Comparison of ENCODE assay signal across 21 mouse cellular contexts in genomic region chr4:128721761-128722160, GRCm38 (mm10). TPM values are rescaled to one million over a fixed set of nuclear protein-coding genes. Genes with fewer than 3 reads are reported as not detected.
DNase-seq lines count a peak whose midpoint lies in the region; ATAC-seq and TF ChIP-seq lines count a peak whose summit lies in the region.
"Had no signal": no experiment of that assay in that cellular context is flagged by ENCODE, and none has a peak within 500 bp of the region (broad histone marks: within the 10 kb centered on the region; RNA-seq: fewer than 3 reads in every experiment).

No protein-coding gene starts in this region.

- no peaks in the 10 kb centered on the region for H3K36me3 ChIP-seq in forebrain, embryonic 10.5 days (replicated peaks)
- no peaks in the 10 kb centered on the region for H3K36me3 ChIP-seq in forebrain, embryonic 16.5 days (ENCODE audit: control insufficient read depth, insufficient read depth)
- H3K36me3 ChIP-seq in midbrain, embryonic 10.5 days = no peaks in the 10 kb centered on the region
- H3K36me3 ChIP-seq in midbrain, postnatal 0 days (ENCODE audit: insufficient read depth, low read length) = peaks cover 3% of the 10 kb centered on the region; the same call in 1 of the 2 replicates
- H3K36me3 ChIP-seq in forebrain, embryonic 15.5 days = no peaks in the 10 kb centered on the region
- H3K36me3 ChIP-seq: embryonic facial prominence, embryonic 15.5 days; heart, embryonic 12.5 days; kidney, embryonic 15.5 days; liver, embryonic 12.5 days had no signal

- H3K9me3 ChIP-seq in forebrain, embryonic 10.5 days = no peaks in the 10 kb centered on the region
- no peaks in the 10 kb centered on the region for H3K9me3 ChIP-seq in forebrain, embryonic 16.5 days (ENCODE audit: control insufficient read depth, low read length)
- H3K9me3 ChIP-seq in midbrain, embryonic 10.5 days (replicated peaks) = no peaks in the 10 kb centered on the region
- no peaks in the 10 kb centered on the region for H3K9me3 ChIP-seq in midbrain, postnatal 0 days (ENCODE audit: low read length)
- H3K9me3 ChIP-seq in forebrain, embryonic 15.5 days = no peaks in the 10 kb centered on the region
- H3K9me3 ChIP-seq: embryonic facial prominence, embryonic 15.5 days; heart, embryonic 12.5 days; kidney, embryonic 15.5 days; limb, embryonic 13.5 days; liver, embryonic 12.5 days had no signal

- peak overlapping the region; percentile 76; the same call in 1 of the 2 replicates for H3K27ac ChIP-seq in forebrain, embryonic 10.5 days
- H3K27ac ChIP-seq in forebrain, embryonic 16.5 days (ENCODE audit: low read length) = no peak overlapping the region; the same call in 1 of the 2 replicates
- H3K27ac ChIP-seq in midbrain, embryonic 10.5 days (replicated peaks) = peak overlapping the region; percentile 97
- H3K27ac ChIP-seq in midbrain, postnatal 0 days (ENCODE audit: low read depth, low read length) = no peak overlapping the region
- 0 out of 2 replicates have a peak overlapping the region, but pooled peaks have one; percentile 4 for H3K27ac ChIP-seq in forebrain, embryonic 15.5 days (replicated peaks)
- H3K27ac ChIP-seq: embryonic facial prominence, embryonic 15.5 days; kidney, embryonic 15.5 days; limb, embryonic 13.5 days; liver, embryonic 12.5 days had no signal

- WGBS in forebrain, embryonic 10.5 days = 78% methylated on average over 4 of the region's 4 CpGs
- 69% methylated on average over 4 of the region's 4 CpGs for WGBS in forebrain, embryonic 16.5 days
- 76% methylated on average over 4 of the region's 4 CpGs for WGBS in midbrain, embryonic 10.5 days
- 78% methylated on average over 4 of the region's 4 CpGs for WGBS in midbrain, postnatal 0 days
- WGBS in forebrain, embryonic 15.5 days = 64% methylated on average over 4 of the region's 4 CpGs

- no peak overlapping the region for H3K9ac ChIP-seq in forebrain, embryonic 16.5 days (replicated peaks; ENCODE audit: low read depth, low read length)
- H3K9ac ChIP-seq in midbrain, postnatal 0 days (replicated peaks; ENCODE audit: low read length, poor library complexity, severe bottlenecking) = no peak overlapping the region; the same call in 1 of the 2 replicates
- H3K9ac ChIP-seq in forebrain, embryonic 15.5 days (replicated peaks) = no peak overlapping the region
- H3K9ac ChIP-seq: embryonic facial prominence, embryonic 15.5 days; heart, embryonic 12.5 days; kidney, embryonic 15.5 days; limb, embryonic 13.5 days; liver, embryonic 12.5 days had no signal

- H3K4me3 ChIP-seq in forebrain, embryonic 10.5 days = no peak overlapping the region
- no peak overlapping the region for H3K4me3 ChIP-seq in forebrain, embryonic 16.5 days (replicated peaks; ENCODE audit: low read length)
- H3K4me3 ChIP-seq in midbrain, embryonic 10.5 days = no peak overlapping the region
- no peak overlapping the region for H3K4me3 ChIP-seq in midbrain, postnatal 0 days (ENCODE audit: low read depth, low read length)
- no peak overlapping the region for H3K4me3 ChIP-seq in forebrain, embryonic 15.5 days
- H3K4me3 ChIP-seq: embryonic facial prominence, embryonic 15.5 days; heart, embryonic 12.5 days; kidney, embryonic 15.5 days; limb, embryonic 13.5 days; liver, embryonic 12.5 days had no signal

- DNase-seq in forebrain, embryonic 10.5 days (ENCODE audit: extremely low spot score, low spot score) = no peak
- DNase-seq in midbrain, embryonic 10.5 days (ENCODE audit: low spot score) = no peak
- no peak for DNase-seq in midbrain, postnatal 0 days (ENCODE audit: low spot score)
- DNase-seq in cerebellum, adult 9-10 months = peak; percentile 77
- DNase-seq in kidney, postnatal 25 days = no peak
- DNase-seq in heart, postnatal 25 days (ENCODE audit: low spot score) = no peak
- DNase-seq: gastrocnemius, postnatal 14 days; heart, adult 11 months; heart, postnatal 10 days; lung, adult 18-20 months; lung, postnatal 10 days; right cerebral cortex, postnatal 25 days; spleen, adult 18-20 months had no signal

- intact Hi-C loops in heart, postnatal 25 days (cut with DNase I) = no loop called here

- no peak for TF ChIP-seq CTCF in midbrain, postnatal 0 days (IDR thresholded peaks at IDR 0.05)

- peaks cover 41% of the 10 kb centered on the region for H3K27me3 ChIP-seq in forebrain, embryonic 10.5 days (ENCODE audit: poor library complexity, severe bottlenecking)
- H3K27me3 ChIP-seq in forebrain, embryonic 16.5 days (replicated peaks; ENCODE audit: control insufficient read depth, insufficient read depth, low read length) = no peaks in the 10 kb centered on the region
- H3K27me3 ChIP-seq in midbrain, embryonic 10.5 days (ENCODE audit: low read depth, poor library complexity, severe bottlenecking) = peaks cover 49% of the 10 kb centered on the region
- no peaks in the 10 kb centered on the region for H3K27me3 ChIP-seq in midbrain, postnatal 0 days (ENCODE audit: insufficient read depth, low read length)
- H3K27me3 ChIP-seq in forebrain, embryonic 15.5 days = no peaks in the 10 kb centered on the region
- H3K27me3 ChIP-seq: embryonic facial prominence, embryonic 15.5 days; heart, embryonic 12.5 days; kidney, embryonic 15.5 days had no signal

- no peak for ATAC-seq in forebrain, embryonic 16.5 days
- no peak for ATAC-seq in midbrain, postnatal 0 days (ENCODE audit: low FRiP score)
- ATAC-seq in forebrain, embryonic 15.5 days (replicated peaks) = no peak
- ATAC-seq: intestine, postnatal 0 days; liver, embryonic 12.5 days had no signal

- H3K4me2 ChIP-seq in forebrain, embryonic 16.5 days (ENCODE audit: low read length) = no peak overlapping the region
- no peak overlapping the region for H3K4me2 ChIP-seq in midbrain, postnatal 0 days (ENCODE audit: low read depth, low read length, poor library complexity, severe bottlenecking)
- no peak overlapping the region for H3K4me2 ChIP-seq in forebrain, embryonic 15.5 days (replicated peaks)
- H3K4me2 ChIP-seq: embryonic facial prominence, embryonic 15.5 days; heart, embryonic 12.5 days; kidney, embryonic 15.5 days; limb, embryonic 13.5 days; liver, embryonic 12.5 days had no signal

- peaks cover 95% of the 10 kb centered on the region for H3K4me1 ChIP-seq in forebrain, embryonic 10.5 days
- H3K4me1 ChIP-seq in forebrain, embryonic 16.5 days (replicated peaks; ENCODE audit: control insufficient read depth, insufficient read depth, low read length) = peaks cover 50% of the 10 kb centered on the region
- peaks cover 98% of the 10 kb centered on the region for H3K4me1 ChIP-seq in midbrain, embryonic 10.5 days
- H3K4me1 ChIP-seq in midbrain, postnatal 0 days (ENCODE audit: insufficient read depth, low read length) = peaks cover 8% of the 10 kb centered on the region; the same call in 1 of the 2 replicates
- peaks cover 64% of the 10 kb centered on the region for H3K4me1 ChIP-seq in forebrain, embryonic 15.5 days

RNA-seq across cellular contexts. Expression of gene A3galt2, which starts 33.4 kb away (rescaled TPM):
- 0.07 and 0.17 TPM in 2 replicates for polyA plus RNA-seq in forebrain, embryonic 10.5 days (2016; fragmentation: Nextera tagmentation; extraction: Ambion mirVana)
- polyA plus RNA-seq in forebrain, embryonic 16.5 days (2015; fragmentation: Nextera tagmentation; extraction: Ambion mirVana) = 0.43 and 0.63 TPM in 2 replicates
- 0.10 and 0.24 TPM in 2 replicates for polyA plus RNA-seq in midbrain, embryonic 10.5 days (2016; fragmentation: Nextera tagmentation; extraction: Ambion mirVana)
- total RNA-seq in midbrain, postnatal 0 days (2014; rRNA removed) = 0.19 and 0.38 TPM in 2 replicates
- 0.05 TPM in 1 of 2 replicates, not detected in the other for polyA plus RNA-seq in midbrain, postnatal 0 days (2015; fragmentation: Nextera tagmentation; extraction: Ambion mirVana)
- 0.45 and 0.61 TPM in 2 replicates for polyA plus RNA-seq in forebrain, embryonic 15.5 days (2015; fragmentation: Nextera tagmentation; extraction: Ambion mirVana)
- total RNA-seq in heart, postnatal 25 days (2021) = under 1 TPM in 1 of 2 experiments, not detected in 1; 0.14 TPM
- polyA plus RNA-seq: intestine, postnatal 0 days had no signal

Comparison
In these comparisons a context has a peak if more than half of its experiments do, and no peak if none do; other contexts are left out.
1. H3K27ac ChIP-seq: peak in forebrain, embryonic 10.5 days (single experiment), midbrain, embryonic 10.5 days (single experiment) and forebrain, embryonic 15.5 days (single experiment); none in forebrain, embryonic 16.5 days (single experiment) and midbrain, postnatal 0 days (single experiment).